Mouse (Mus musculus): ENCODE measurements around the gene Cdk20. TPM values are rescaled to one million over a fixed set of nuclear protein-coding genes. Genes with fewer than 3 reads are reported as not detected.
A peak's percentile ranks its signal among the peaks of the same experiment; 100 is the strongest.
"Not testable (repeated sequence)": the region's sequence is repeated elsewhere in the genome, so short reads cannot be mapped to it uniquely, and the experiment has no call there.

Gene Cdk20
- polyA plus RNA-seq, 1 experiment: not detected

DNA sequence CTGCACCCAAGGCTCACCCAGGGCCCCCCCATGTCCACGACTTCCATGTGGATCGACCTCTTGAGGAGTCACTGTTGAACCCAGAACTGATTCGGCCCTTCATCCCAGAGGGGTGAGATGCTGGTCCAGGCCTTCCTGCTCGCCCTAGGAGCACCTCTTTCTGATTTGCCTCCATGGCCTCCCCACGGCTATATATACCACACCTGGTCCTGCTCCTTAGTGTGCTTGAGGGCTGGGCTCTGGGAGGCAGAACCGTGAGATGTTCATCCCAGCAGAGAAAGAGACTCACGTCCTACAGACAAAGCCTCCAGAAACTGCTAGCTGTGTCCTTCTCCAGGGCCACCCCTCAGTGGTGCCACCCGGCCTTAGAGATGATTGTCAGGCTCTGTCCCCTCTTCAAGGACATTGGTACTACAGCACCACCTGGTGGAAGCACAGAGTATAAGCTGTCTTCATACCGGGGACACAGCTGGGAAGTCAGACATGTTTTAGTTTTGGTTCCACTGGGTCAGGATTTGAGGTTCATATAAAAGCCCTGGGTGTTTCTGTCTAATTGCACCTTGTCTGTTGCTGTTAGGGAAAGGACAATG, 6.8 kb downstream of the Cdk20 start:
- 50% methylated on average over 9 of the region's 9 CpGs for WGBS
- TF ChIP-seq POLR2A (IDR thresholded peaks at IDR 0.05; ENCODE audit: insufficient read depth, low read depth, low read length) (no peak), CTCF (IDR thresholded peaks at IDR 0.05; ENCODE audit: insufficient read depth, low read depth, low read length) (peak; percentile 39)
- no peak overlapping the region for H3K4me3 ChIP-seq (ENCODE audit: insufficient read depth, low read depth, low read length)
- H3K4me1 ChIP-seq (ENCODE audit: control insufficient read depth, insufficient read depth, low read length): peaks cover 5% of the 10 kb centered on the region
- H3K27ac ChIP-seq (ENCODE audit: insufficient read depth, low read depth, low read length): no peak overlapping the region

DNA sequence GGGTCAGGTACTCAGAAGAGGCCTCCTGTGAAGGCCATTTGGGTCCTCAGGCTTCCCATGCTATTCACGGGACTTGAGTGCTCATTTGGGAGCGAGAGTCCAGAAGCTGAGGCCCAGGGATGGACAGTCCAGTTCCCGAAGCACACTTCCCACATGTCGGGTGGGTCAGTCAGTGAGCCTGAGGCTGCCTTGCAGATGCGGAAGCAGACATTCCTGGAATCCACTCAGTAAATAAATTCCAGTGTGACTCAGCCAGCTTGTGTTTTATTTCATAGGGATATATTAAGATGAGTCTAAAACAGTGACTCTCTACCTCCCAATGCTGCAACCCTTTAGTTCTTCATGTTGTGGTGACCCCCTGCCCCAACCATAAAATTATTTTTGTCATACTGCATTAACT, 7.4 kb downstream of the Cdk20 start:
- Histone ChIP-seq H3K27ac (ENCODE audit: insufficient read depth, low read depth, low read length) (no peak overlapping the region), H3K4me1 (ENCODE audit: control insufficient read depth, insufficient read depth, low read length) (peaks cover 5% of the 10 kb centered on the region), H3K4me3 (ENCODE audit: insufficient read depth, low read depth, low read length) (no peak overlapping the region)
- 79% methylated on average over 5 of the region's 5 CpGs for WGBS
- TF ChIP-seq CTCF (IDR thresholded peaks at IDR 0.05; ENCODE audit: insufficient read depth, low read depth, low read length) (no peak), POLR2A (IDR thresholded peaks at IDR 0.05; ENCODE audit: insufficient read depth, low read depth, low read length) (no peak)

DNA sequence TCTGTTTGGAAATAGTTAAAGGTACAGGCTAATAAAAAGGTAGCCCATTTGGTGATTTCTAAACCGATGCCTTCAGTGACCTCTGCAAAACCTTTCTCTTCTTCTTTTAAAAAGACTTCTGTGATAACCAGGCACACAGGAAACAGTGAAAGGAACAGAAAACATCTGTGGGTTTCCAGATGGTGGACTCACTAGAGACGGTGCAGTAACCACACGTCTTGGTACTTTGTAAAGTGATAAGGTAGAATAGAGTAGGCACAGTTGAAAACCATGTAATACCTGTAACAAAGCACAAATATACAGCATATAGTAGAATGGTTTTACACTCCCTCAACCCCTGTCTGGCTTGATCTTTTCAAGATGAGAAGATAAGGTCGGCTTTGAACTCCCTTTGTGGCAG, 8.5 kb downstream of the Cdk20 start:
- TF ChIP-seq CTCF (IDR thresholded peaks at IDR 0.05; ENCODE audit: insufficient read depth, low read depth, low read length): no peak
- TF ChIP-seq POLR2A (IDR thresholded peaks at IDR 0.05; ENCODE audit: insufficient read depth, low read depth, low read length): no peak
- WGBS: 85% methylated on average over 4 of the region's 4 CpGs
- no peak overlapping the region for H3K4me3 ChIP-seq (ENCODE audit: insufficient read depth, low read depth, low read length)
- no peak overlapping the region for H3K27ac ChIP-seq (ENCODE audit: insufficient read depth, low read depth, low read length)
- H3K4me1 ChIP-seq (ENCODE audit: control insufficient read depth, insufficient read depth, low read length): peaks cover 5% of the 10 kb centered on the region

DNA sequence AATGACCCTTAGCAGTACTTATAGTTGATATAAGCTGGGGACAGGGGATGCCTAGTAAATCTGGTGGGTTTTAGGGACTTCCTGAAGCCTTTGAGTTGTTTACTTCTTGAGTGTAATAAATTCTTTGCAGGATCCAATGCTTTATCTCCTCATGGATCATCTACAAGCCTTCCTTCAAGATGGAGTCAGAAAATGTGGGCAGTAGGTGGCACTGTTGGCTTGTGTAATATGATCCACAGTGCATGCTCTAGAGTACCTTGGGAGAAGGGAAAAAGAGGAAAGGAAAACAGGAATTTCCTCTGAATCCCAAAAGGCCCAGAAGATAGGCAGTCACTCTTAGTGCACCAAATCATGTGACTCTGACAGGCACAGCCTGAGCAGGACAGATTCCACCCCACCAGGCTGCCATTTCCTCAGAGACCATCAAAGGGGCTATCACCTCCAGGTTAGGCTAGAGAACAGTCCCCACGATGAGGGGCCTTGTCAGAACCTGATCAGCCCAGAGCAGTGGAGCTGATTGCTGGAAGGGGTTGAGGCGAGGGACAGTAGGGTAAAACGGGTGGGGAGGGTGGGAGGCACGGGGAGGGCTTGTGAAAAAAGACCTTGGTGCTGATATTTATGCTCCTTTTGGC, 11.3 kb downstream of the Cdk20 start:
- H3K4me1 ChIP-seq (ENCODE audit: control insufficient read depth, insufficient read depth, low read length): peaks cover 5% of the 10 kb centered on the region
- no peak overlapping the region for H3K4me3 ChIP-seq (ENCODE audit: insufficient read depth, low read depth, low read length)
- TF ChIP-seq POLR2A (IDR thresholded peaks at IDR 0.05; ENCODE audit: insufficient read depth, low read depth, low read length) (no peak), CTCF (IDR thresholded peaks at IDR 0.05; ENCODE audit: insufficient read depth, low read depth, low read length) (no peak)
- WGBS: 70% methylated on average over 4 of the region's 4 CpGs
- H3K27ac ChIP-seq (ENCODE audit: insufficient read depth, low read depth, low read length): no peak overlapping the region

DNA sequence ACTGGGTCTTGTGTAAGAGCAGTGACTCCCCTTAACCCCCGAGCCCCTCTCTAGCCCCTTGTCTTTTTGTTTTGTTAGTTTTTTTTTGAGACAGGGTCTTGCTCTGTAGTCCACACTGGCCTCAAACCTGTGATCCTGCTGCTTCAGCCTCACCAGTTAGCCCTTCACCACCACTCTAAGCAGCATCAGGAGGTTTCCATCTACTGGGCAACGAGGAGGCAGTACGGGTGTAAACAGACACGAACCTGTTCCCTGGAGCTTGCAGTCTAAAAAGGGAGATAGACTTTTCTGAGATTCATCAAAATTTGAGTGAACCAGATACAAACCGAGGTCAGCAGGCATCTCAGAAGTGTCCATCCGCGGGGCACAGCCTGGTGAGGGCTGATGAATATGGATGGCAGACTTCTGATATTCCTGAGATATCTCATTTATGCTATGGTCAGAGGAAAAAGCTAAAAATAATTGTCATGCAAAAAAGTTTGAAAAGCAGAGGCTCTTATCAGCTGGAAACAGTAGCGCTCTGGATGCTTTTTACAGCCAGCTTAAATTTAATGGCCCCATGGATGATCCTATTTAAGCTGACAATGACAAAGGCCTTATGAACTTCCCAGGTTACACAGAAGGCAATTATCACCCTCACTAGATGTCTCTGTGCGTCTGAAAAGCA, 13.3 kb downstream of the Cdk20 start:
- no peak for TF ChIP-seq POLR2A (IDR thresholded peaks at IDR 0.05; ENCODE audit: insufficient read depth, low read depth, low read length)
- TF ChIP-seq CTCF (IDR thresholded peaks at IDR 0.05; ENCODE audit: insufficient read depth, low read depth, low read length): no peak
- no peak overlapping the region for H3K27ac ChIP-seq (ENCODE audit: insufficient read depth, low read depth, low read length)
- H3K4me3 ChIP-seq (ENCODE audit: insufficient read depth, low read depth, low read length): no peak overlapping the region
- 80% methylated on average over 9 of the region's 9 CpGs for WGBS
- no peaks in the 10 kb centered on the region for H3K4me1 ChIP-seq (ENCODE audit: control insufficient read depth, insufficient read depth, low read length)

DNA sequence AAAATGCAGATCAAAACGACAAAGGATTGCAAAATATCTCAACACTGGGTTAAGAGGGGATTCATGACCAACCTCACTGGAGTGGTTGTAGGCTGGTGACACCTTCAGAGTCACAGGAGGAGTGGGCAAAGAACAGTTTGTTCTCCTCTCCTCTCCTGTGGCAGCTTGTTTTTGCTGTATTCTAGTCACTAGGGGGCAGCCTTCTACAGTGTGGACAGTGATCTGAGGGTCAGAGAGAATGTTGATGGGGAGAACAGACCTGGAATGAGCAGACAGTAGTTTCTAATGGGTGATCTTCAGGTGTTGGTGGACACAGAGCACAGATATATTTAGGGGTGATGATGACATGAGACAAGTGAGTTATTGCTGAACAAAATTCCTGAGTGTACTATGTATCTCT, 15.8 kb downstream of the Cdk20 start:
- Histone ChIP-seq H3K4me3 (ENCODE audit: insufficient read depth, low read depth, low read length) (no peak overlapping the region), H3K27ac (ENCODE audit: insufficient read depth, low read depth, low read length) (no peak overlapping the region), H3K4me1 (ENCODE audit: control insufficient read depth, insufficient read depth, low read length) (no peaks in the 10 kb centered on the region)
- TF ChIP-seq POLR2A (IDR thresholded peaks at IDR 0.05; ENCODE audit: insufficient read depth, low read depth, low read length) (no peak), CTCF (IDR thresholded peaks at IDR 0.05; ENCODE audit: insufficient read depth, low read depth, low read length) (no peak)
- WGBS: 3% methylated on average over 1 of the region's 1 CpGs

DNA sequence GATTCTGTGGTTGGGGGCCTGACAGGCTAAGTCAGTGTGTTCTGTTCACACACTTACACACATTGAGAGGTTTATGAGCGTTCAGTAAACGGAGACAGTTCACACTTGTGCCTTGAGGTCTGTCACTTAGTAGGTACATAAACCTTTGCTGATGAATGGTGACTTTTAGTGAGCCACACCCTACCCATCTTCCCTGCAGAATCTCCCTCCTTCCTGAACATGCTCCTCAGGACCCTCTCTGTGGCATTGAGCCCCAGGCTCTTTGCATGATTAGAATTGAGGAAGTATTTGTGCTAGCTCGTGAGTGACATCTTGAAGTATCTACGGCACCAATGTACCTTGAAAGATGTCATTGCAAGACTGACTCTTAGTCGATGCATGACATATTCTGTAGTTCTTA, 16.6 kb downstream of the Cdk20 start:
- no peak overlapping the region for H3K27ac ChIP-seq (ENCODE audit: insufficient read depth, low read depth, low read length)
- TF ChIP-seq POLR2A (IDR thresholded peaks at IDR 0.05; ENCODE audit: insufficient read depth, low read depth, low read length) (no peak), CTCF (IDR thresholded peaks at IDR 0.05; ENCODE audit: insufficient read depth, low read depth, low read length) (no peak)
- no peak overlapping the region for H3K4me3 ChIP-seq (ENCODE audit: insufficient read depth, low read depth, low read length)
- whole genome bisulfite sequencing: 93% methylated on average over 5 of the region's 5 CpGs
- H3K4me1 ChIP-seq (ENCODE audit: control insufficient read depth, insufficient read depth, low read length): no peaks in the 10 kb centered on the region

DNA sequence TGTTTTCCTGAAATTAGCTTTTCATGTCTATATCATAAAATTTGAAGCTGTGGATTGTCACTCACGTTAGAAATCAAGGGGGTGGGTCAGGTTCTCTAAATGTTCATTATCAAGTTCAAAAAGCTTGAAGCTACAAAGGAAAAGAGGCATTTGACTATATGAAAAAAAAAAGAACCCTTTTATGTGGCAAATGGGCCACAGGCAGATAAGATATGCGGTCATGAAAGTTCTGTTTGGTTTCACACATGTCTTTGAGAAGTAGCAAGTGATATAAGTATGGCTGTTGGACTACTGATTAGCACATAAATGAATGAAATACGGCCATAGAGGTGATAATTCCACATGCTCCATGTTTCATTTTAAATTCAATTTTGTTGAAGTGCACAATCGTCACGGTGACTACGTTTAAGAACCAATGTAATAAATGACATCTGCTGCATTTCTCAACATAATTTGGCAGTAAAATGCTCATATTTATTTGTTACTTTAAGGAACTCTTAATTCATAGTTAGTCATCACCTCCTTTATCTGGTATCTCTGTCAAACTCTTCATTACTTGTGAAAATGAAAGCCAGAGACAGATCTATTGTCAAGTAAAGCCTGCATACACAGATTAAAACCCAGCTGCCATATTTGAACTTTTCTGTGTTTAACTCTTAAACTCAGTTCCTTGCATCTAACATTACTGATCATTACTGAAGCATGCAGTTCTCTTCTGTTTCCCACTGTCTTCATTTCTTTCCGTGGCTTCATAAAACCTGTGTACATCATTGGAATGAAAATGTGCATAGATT, 18.1 kb downstream of the Cdk20 start:
- H3K4me3 ChIP-seq (ENCODE audit: insufficient read depth, low read depth, low read length): no peak overlapping the region
- TF ChIP-seq POLR2A (IDR thresholded peaks at IDR 0.05; ENCODE audit: insufficient read depth, low read depth, low read length): no peak
- TF ChIP-seq CTCF (IDR thresholded peaks at IDR 0.05; ENCODE audit: insufficient read depth, low read depth, low read length): no peak
- H3K4me1 ChIP-seq (ENCODE audit: control insufficient read depth, insufficient read depth, low read length): no peaks in the 10 kb centered on the region
- WGBS: 81% methylated on average over 7 of the region's 7 CpGs
- H3K27ac ChIP-seq (ENCODE audit: insufficient read depth, low read depth, low read length): no peak overlapping the region

DNA sequence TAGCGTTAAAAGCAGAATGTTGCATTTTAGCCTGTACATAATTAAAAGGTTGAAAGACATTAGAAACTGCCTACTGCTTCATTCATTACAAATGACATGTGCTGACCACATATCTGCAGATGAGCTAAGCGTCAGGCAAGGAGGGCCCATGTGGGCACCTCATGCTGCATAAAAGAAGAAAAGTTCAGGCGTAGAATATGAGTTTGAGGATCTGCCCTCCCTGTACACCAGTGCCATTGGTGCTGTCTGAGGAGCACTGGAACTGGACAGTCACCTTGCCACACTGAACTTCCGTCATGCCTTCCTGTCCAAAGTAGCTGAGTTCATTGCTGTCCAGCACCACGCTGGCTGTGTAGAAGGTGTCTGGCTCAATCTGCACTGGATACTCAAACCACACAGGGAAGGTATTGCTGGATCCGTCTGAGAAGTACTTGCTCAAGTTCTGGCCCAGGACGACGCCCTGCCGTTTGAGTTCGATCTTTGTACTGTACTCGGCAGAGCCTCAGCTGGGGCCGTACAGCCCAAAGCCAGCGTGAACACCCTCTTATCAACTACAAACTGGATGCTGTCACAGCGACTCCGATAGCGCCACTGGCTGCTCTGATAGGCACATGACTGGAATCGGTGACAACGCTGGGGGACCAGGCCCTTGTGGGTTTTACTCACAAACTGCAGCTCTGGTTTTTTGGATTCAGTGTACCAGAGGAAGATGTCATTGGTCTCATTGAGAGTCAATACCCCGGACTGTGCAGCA, 25.3 kb downstream of the Cdk20 start:
- WGBS: 95% methylated on average over 19 of the region's 19 CpGs

More for the DNA sequence above, 25.3 kb downstream of the Cdk20 start:
- not testable (repeated sequence) for H3K4me1 ChIP-seq (ENCODE audit: control insufficient read depth, insufficient read depth, low read length); H3K4me3 ChIP-seq (ENCODE audit: insufficient read depth, low read depth, low read length); H3K27ac ChIP-seq (ENCODE audit: insufficient read depth, low read depth, low read length)
